In genomic region chr10:122716286-122716685, GRCm38 (mm10) we compare ENCODE assay signal across 16 mouse cellular contexts. TPM values are rescaled to one million over a fixed set of nuclear protein-coding genes. Genes with fewer than 3 reads are reported as not detected.
A peak's percentile ranks its signal among the peaks of the same experiment; 100 is the strongest.
DNase-seq lines count a peak whose midpoint lies in the region; ATAC-seq lines count a peak whose summit lies in the region.
"Had no signal": no experiment of that assay in that cellular context is flagged by ENCODE, and none has a peak within 500 bp of the region (broad histone marks: within the 10 kb centered on the region; RNA-seq: fewer than 3 reads in every experiment).

No protein-coding gene starts in this region.

- H3K9ac ChIP-seq in hindbrain, embryonic 16.5 days (ENCODE audit: low read depth, low read length), result no peak overlapping the region
- H3K9ac ChIP-seq in neural tube, embryonic 15.5 days (replicated peaks), result no peak overlapping the region
- H3K9ac ChIP-seq: heart, embryonic 15.5 days; limb, embryonic 12.5 days had no signal

- DNase-seq in adrenal gland, adult 2 months, result peak; percentile 41
- no peak for DNase-seq in adrenal gland, postnatal 4 days (ENCODE audit: low spot score in 2 of 2)
- peak; percentile 45 for DNase-seq in left cerebral cortex, postnatal 4 days
- no peak for DNase-seq in left cerebral cortex, postnatal 14 days (ENCODE audit: low spot score in 2 of 2)
- no peak for DNase-seq in lung, postnatal 36 days
- DNase-seq in spleen, postnatal 10 days (ENCODE audit: low spot score in 2 of 2), result no peak
- DNase-seq: kidney, postnatal 14 days; lung, adult 2 months; spleen, adult 18-20 months had no signal

- intact Hi-C loops in left cerebral cortex, postnatal 4 days (cut with DNase I), result no loop called here
- intact Hi-C loops in left cerebral cortex, postnatal 14 days (cut with DNase I), result loop anchor here (5.0 kb wide), 1 partner anchor 39 kb away; the partner anchor contains the start of gene Ppm1h

- no peak overlapping the region for H3K4me2 ChIP-seq in hindbrain, embryonic 16.5 days (ENCODE audit: low read length)
- peak overlapping the region; percentile 20; the same call in 1 of the 2 replicates for H3K4me2 ChIP-seq in neural tube, embryonic 15.5 days
- H3K4me2 ChIP-seq: heart, embryonic 15.5 days; limb, embryonic 12.5 days had no signal

- H3K27ac ChIP-seq in hindbrain, embryonic 16.5 days (ENCODE audit: low read depth, low read length), result peak overlapping the region; percentile 4; the same call in 1 of the 2 replicates
- peak overlapping the region; percentile 60 for H3K27ac ChIP-seq in neural tube, embryonic 15.5 days (replicated peaks)
- H3K27ac ChIP-seq: heart, embryonic 15.5 days; limb, embryonic 12.5 days; stomach, postnatal 0 days had no signal

- WGBS in hindbrain, embryonic 16.5 days, result 37% methylated on average over 8 of the region's 8 CpGs
- 24% methylated on average over 8 of the region's 8 CpGs for WGBS in neural tube, embryonic 15.5 days

- ATAC-seq in hindbrain, embryonic 16.5 days, result 0 out of 2 replicates have a peak, but pooled peaks have one; percentile 29
- peak; percentile 45; the same call in 1 of the 2 replicates for ATAC-seq in neural tube, embryonic 15.5 days (ENCODE audit: low FRiP score)
- ATAC-seq: inflammation-experienced regulatory T-cells, adult 6 months; Patski had no signal

- H3K4me1 ChIP-seq in hindbrain, embryonic 16.5 days (ENCODE audit: control insufficient read depth, insufficient read depth, low read depth, low read length), result peaks cover 29% of the 10 kb centered on the region
- H3K4me1 ChIP-seq in neural tube, embryonic 15.5 days, result peaks cover 40% of the 10 kb centered on the region

- H3K27me3 ChIP-seq in hindbrain, embryonic 16.5 days (replicated peaks; ENCODE audit: control insufficient read depth, insufficient read depth, low read length), result no peaks in the 10 kb centered on the region
- H3K27me3 ChIP-seq in neural tube, embryonic 15.5 days (replicated peaks), result no peaks in the 10 kb centered on the region
- H3K27me3 ChIP-seq: heart, embryonic 15.5 days; limb, embryonic 12.5 days; Patski had no signal

- no peaks in the 10 kb centered on the region for H3K9me3 ChIP-seq in hindbrain, embryonic 16.5 days (ENCODE audit: control insufficient read depth, low read length)
- no peaks in the 10 kb centered on the region for H3K9me3 ChIP-seq in neural tube, embryonic 15.5 days (replicated peaks)
- H3K9me3 ChIP-seq: heart, embryonic 15.5 days; limb, embryonic 12.5 days had no signal

- no peak overlapping the region for H3K4me3 ChIP-seq in hindbrain, embryonic 16.5 days (ENCODE audit: low read length)
- no peak overlapping the region for H3K4me3 ChIP-seq in neural tube, embryonic 15.5 days (replicated peaks)
- H3K4me3 ChIP-seq: heart, embryonic 15.5 days; limb, embryonic 12.5 days had no signal

- H3K36me3 ChIP-seq in hindbrain, embryonic 16.5 days (ENCODE audit: control insufficient read depth, insufficient read depth, low read length), result no peaks in the 10 kb centered on the region
- no peaks in the 10 kb centered on the region for H3K36me3 ChIP-seq in neural tube, embryonic 15.5 days
- H3K36me3 ChIP-seq: heart, embryonic 15.5 days; limb, embryonic 12.5 days had no signal

RNA-seq across cellular contexts. Expression of gene Ppm1h, which starts 37.7 kb away (rescaled TPM):
- 10 to 100 TPM; 16.0 to 29.3 TPM for total RNA-seq in adrenal gland, adult 2 months (2021)
- 9.5 and 11.7 TPM in 2 replicates for polyA plus RNA-seq in adrenal gland, adult 2 months (2012; rRNA removed)
- 10 to 100 TPM; 16.7 to 25.9 TPM for total RNA-seq in adrenal gland, postnatal 4 days (2021)
- 10 to 100 TPM; 63.3 to 68.3 TPM for total RNA-seq in left cerebral cortex, postnatal 4 days (2021)
- total RNA-seq in left cerebral cortex, postnatal 14 days (2021), result 10 to 100 TPM; 88.0 to 98.7 TPM
- 31.4 and 33.5 TPM in 2 replicates for polyA plus RNA-seq in hindbrain, embryonic 16.5 days (2015; fragmentation: Nextera tagmentation; extraction: Ambion mirVana)
- polyA plus RNA-seq in neural tube, embryonic 15.5 days (2015; fragmentation: Nextera tagmentation; extraction: Ambion mirVana), result 32.6 and 35.1 TPM in 2 replicates

Comparison
In these comparisons a context has a peak if more than half of its experiments do, and no peak if none do; other contexts are left out.
1. DNase-seq: peak in adrenal gland, adult 2 months (single experiment) and left cerebral cortex, postnatal 4 days (single experiment); none in adrenal gland, postnatal 4 days (0 of 2), left cerebral cortex, postnatal 14 days (0 of 2), lung, postnatal 36 days (single experiment) and spleen, postnatal 10 days (0 of 2).